Mouse (Mus musculus) liver, embryonic 14.5 days (tissue): ENCODE data around the gene Hhipl1. TPM values are rescaled to one million over a fixed set of nuclear protein-coding genes. Genes with fewer than 3 reads are reported as not detected.

Experiments
- ATAC-seq: fragments of 200-750 bp; cut with Nextera tagmentation; 2 replicates; pipeline ENCODE4 v1.8.0; 2017; ENCODE audit warnings: moderate number of reproducible peaks, mild to moderate bottlenecking, moderate library complexity; ENCODE audit not compliant: insufficient read depth
- DNase-seq, 3 experiments: peaks; one replicate each; pipeline ENCODE4 v3.0.0-alpha.2; 2012 to 2013; ENCODE audit warnings: low read depth in 3 of 3, low spot score in 3 of 3
- H3K27ac ChIP-seq: fragments of 300-500 bp; sonication (generic); 2 replicates; pipeline ENCODE4 v1.5.1; 2014; ENCODE audit warnings: moderate library complexity, mild to moderate bottlenecking, control low read depth, inconsistent platforms
- H3K27me3 ChIP-seq: fragments of 300-500 bp; sonication (generic); 2 replicates; pipeline ENCODE4 v1.6.1; 2014; ENCODE audit warnings: mild to moderate bottlenecking, low read length, moderate library complexity; ENCODE audit not compliant: control insufficient read depth, insufficient read depth
- H3K36me3 ChIP-seq: fragments of 300-500 bp; sonication (generic); replicated peaks from 2 replicates; pipeline ENCODE4 v1.6.1; 2014; ENCODE audit warnings: low read depth; ENCODE audit not compliant: control insufficient read depth, insufficient read depth
- H3K4me1 ChIP-seq, 2 experiments: fragments of 200-500 bp in 1 of 2; fragments of 300-500 bp in 1 of 2; sonication (generic) in 1 of 2; replicated peaks; 2 replicates each; pipeline ENCODE4 v1.6.1; 2012 to 2014; ENCODE audit warnings: antibody characterized with exemption in 1 of 2, inconsistent platforms in 1 of 2, low read length in 1 of 2; ENCODE audit not compliant: control insufficient read depth in 2 of 2, insufficient read depth in 2 of 2
- H3K4me2 ChIP-seq: fragments of 300-500 bp; sonication (generic); 2 replicates; pipeline ENCODE4 v1.6.1; 2014; ENCODE audit warnings: low read depth, mild to moderate bottlenecking, control low read depth, moderate library complexity
- H3K4me3 ChIP-seq, 2 experiments: fragments of 200-500 bp in 1 of 2; fragments of 300-500 bp in 1 of 2; sonication (generic) in 1 of 2; 2 replicates each; pipeline ENCODE4 v1.5.1; 2012 to 2014; ENCODE audit warnings: low read depth in 2 of 2, low read length in 2 of 2, mild to moderate bottlenecking in 2 of 2, control low read depth in 1 of 2, inconsistent platforms in 1 of 2, moderate library complexity in 1 of 2; ENCODE audit not compliant: insufficient read depth in 1 of 2
- H3K9ac ChIP-seq: fragments of 300-500 bp; sonication (generic); replicated peaks from 2 replicates; pipeline ENCODE4 v1.6.1; 2014; ENCODE audit warnings: mild to moderate bottlenecking, control low read depth, moderate library complexity
- H3K9me3 ChIP-seq: fragments of 300-500 bp; sonication (generic); 2 replicates; pipeline ENCODE4 v1.6.1; 2016; ENCODE audit warnings: low read length, mixed read lengths; ENCODE audit not compliant: control insufficient read depth
- CTCF ChIP-seq: IDR thresholded peaks from 2 replicates; pipeline ENCODE4 v1.5.1; 2016; ENCODE audit warnings: antibody characterized with exemption, low read depth, control low read depth
- EP300 ChIP-seq: IDR thresholded peaks from 2 replicates; pipeline ENCODE4 v1.6.1; 2016; ENCODE audit warnings: antibody characterized with exemption, low read depth
- WGBS: fragments of 180-500 bp; shearing (Covaris S2); extraction: QIAGEN DNeasy Blood & Tissue Kit; methylation state at CpG from one replicate; pipeline ENCODE4 v1.1.7; 2014; ENCODE audit not compliant: insufficient replicate concordance; 5-methylcytosine and 5-hydroxymethylcytosine counted together
- polyA plus RNA-seq, 2 experiments: library from polyadenylated mRNA; depleted of rRNA in 1 of 2; stranded (reverse) in 1 of 2; unstranded in 1 of 2; fragments of >200 nt; fragmentation: Nextera tagmentation in 1 of 2; extraction: Ambion mirVana in 1 of 2; gene quantifications; 2 replicates each; pipeline versions ENCODE4 v1.2.1 to v1.2.3; 2012 to 2014

Gene Hhipl1
- polyA plus RNA-seq, 2 experiments, result 0.03 TPM; not detected in 1

GRCm38 (mm10) chr12:108367909-108368308, 61.8 kb downstream of the Hhipl1 start:
- Histone ChIP-seq H3K36me3 (no peaks in the 10 kb centered on the region), H3K4me1 (no peaks in the 10 kb centered on the region), H3K9ac (no peak overlapping the region), H3K27ac (no peak overlapping the region), H3K4me3 (no peak overlapping the region), H3K9me3 (no peaks in the 10 kb centered on the region), H3K4me2 (no peak overlapping the region), H3K27me3 (no peaks in the 10 kb centered on the region)
- WGBS, result 37% methylated on average over 2 of the region's 2 CpGs
- DNase-seq (no peak), ATAC-seq (no peak)
- TF ChIP-seq EP300 (no peak), CTCF (no peak)

GRCm38 (mm10) chr12:108368921-108369320, 62.9 kb downstream of the Hhipl1 start:
- no peaks in the 10 kb centered on the region for H3K4me1 ChIP-seq
- DNase-seq, result no peak
- H3K9me3 ChIP-seq, result no peaks in the 10 kb centered on the region
- whole genome bisulfite sequencing, result 52% methylated on average over 5 of the region's 5 CpGs
- TF ChIP-seq CTCF, result no peak
- no peak for TF ChIP-seq EP300
- no peak overlapping the region for H3K4me3 ChIP-seq
- H3K27me3 ChIP-seq, result no peaks in the 10 kb centered on the region
- no peak overlapping the region for H3K27ac ChIP-seq
- H3K36me3 ChIP-seq, result no peaks in the 10 kb centered on the region
- no peak overlapping the region for H3K4me2 ChIP-seq
- no peak for ATAC-seq
- no peak overlapping the region for H3K9ac ChIP-seq

- no peak within 1 kb of the TSS for H3K4me2 ChIP-seq
- H3K27me3 ChIP-seq, result no peaks in the 10 kb centered on the region
- no peak within 1 kb of the TSS for H3K4me3 ChIP-seq
- peaks cover 0 to 3% of the 10 kb centered on the region in 2 experiments; a peak in 1 of 4 replicates for H3K4me1 ChIP-seq
- no peak within 1 kb of the TSS for H3K9ac ChIP-seq
- DNase-seq (no peak), ATAC-seq (no peak)
- 54% methylated on average over 19 of the region's 19 CpGs for WGBS
- no peak within 1 kb of the TSS for H3K27ac ChIP-seq
- H3K9me3 ChIP-seq, result no peaks in the 10 kb centered on the region
- TF ChIP-seq EP300, result no peak
- no peaks in the 10 kb centered on the region for H3K36me3 ChIP-seq
These were observed 64.7 kb downstream of the Hhipl1 start, which contains the start of gene Eml1 for GRCm38 (mm10) chr12:108370596-108371428. Gene Eml1 (plus strand): TSS chr12:108370957.

GRCm38 (mm10) chr12:108371429-108371765, 65.3 kb downstream of the Hhipl1 start:
- peaks cover 0 to 3% of the 10 kb centered on the region in 2 experiments; a peak in 1 of 4 replicates for H3K4me1 ChIP-seq
- H3K4me3 ChIP-seq, result no peak overlapping the region
- DNase-seq (no peak), ATAC-seq (no peak)
- no peaks in the 10 kb centered on the region for H3K27me3 ChIP-seq
- TF ChIP-seq EP300 (no peak), CTCF (no peak)
- no peaks in the 10 kb centered on the region for H3K9me3 ChIP-seq
- WGBS, result 45% methylated on average over 6 of the region's 6 CpGs
- no peak overlapping the region for H3K27ac ChIP-seq
- no peak overlapping the region for H3K9ac ChIP-seq
- H3K4me2 ChIP-seq, result no peak overlapping the region
- no peaks in the 10 kb centered on the region for H3K36me3 ChIP-seq

- no peaks in the 10 kb centered on the region for H3K27me3 ChIP-seq
- H3K4me1 ChIP-seq, result peaks cover 0 to 3% of the 10 kb centered on the region in 2 experiments; a peak in 1 of 4 replicates
- H3K27ac ChIP-seq, result no peak overlapping the region
- ATAC-seq, result no peak
- H3K4me3 ChIP-seq, result no peak overlapping the region
- no peak for DNase-seq
- no peaks in the 10 kb centered on the region for H3K9me3 ChIP-seq
- H3K36me3 ChIP-seq, result no peaks in the 10 kb centered on the region
- WGBS, result 75% methylated on average over 17 of the region's 17 CpGs
- no peak overlapping the region for H3K4me2 ChIP-seq
- no peak for TF ChIP-seq CTCF
- H3K9ac ChIP-seq, result no peak overlapping the region
These were observed 66.2 kb downstream of the Hhipl1 start for GRCm38 (mm10) chr12:108372241-108372640.
